Mouse (Mus musculus) urinary bladder, postnatal 36 days (tissue): ENCODE measurements around the gene Gm21972.
A peak's percentile ranks its signal among the peaks of the same experiment; 100 is the strongest.

Experiments
- DNase-seq, 2 experiments: peaks; one replicate each; pipeline ENCODE4 v3.0.0; 2022; ENCODE audit warnings: low spot score in 2 of 2, mixed read lengths in 1 of 2

The Gm21972 gene

DNA sequence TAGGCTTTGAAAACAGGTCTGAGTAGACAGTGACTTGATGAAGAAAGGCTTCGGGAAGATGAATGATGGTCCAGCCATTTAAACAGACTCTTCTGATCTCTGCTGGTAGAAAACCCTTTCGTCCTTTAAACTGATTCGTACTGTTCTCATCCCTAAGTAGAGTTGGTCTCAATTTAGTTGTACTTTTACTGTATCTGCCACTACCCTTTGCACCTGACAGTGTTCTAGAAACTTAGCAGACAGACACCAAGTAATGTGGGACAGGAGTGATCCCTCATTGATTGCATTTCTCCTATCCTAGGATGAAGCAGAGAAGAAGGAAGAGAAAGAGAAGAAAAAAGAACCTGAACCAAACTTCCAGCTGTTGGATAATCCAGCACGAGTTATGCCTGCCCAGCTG, at the start of gene Gm21972:
TSS of gene Gm21972 (plus strand) at position 301 of the 400 bp plus-strand sequence.
- DNase-seq = no peak

GRCm38 (mm10) chr1:86094413-86094812, 39.0 kb upstream of the Gm21972 start:
- DNase-seq = no peak

DNA sequence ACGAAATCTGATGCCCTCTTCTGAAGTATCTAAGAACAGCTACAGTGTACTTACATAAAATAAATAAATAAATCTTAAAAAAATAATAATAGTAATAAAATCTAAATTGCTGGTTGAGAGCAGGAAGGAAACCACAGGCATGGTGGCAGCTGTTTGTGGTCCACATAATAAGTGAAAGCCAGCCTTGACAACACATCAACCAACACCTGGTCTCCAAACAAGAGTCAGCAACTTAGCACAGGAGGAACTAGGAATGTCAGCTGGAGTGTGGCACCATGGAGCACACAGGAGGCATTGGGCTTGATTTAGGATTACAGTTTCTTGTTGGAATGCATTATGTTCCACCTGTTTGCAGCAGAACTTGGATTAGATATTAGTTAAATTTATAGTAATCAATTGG, 28.4 kb upstream of the Gm21972 start:
- no peak for DNase-seq

DNA sequence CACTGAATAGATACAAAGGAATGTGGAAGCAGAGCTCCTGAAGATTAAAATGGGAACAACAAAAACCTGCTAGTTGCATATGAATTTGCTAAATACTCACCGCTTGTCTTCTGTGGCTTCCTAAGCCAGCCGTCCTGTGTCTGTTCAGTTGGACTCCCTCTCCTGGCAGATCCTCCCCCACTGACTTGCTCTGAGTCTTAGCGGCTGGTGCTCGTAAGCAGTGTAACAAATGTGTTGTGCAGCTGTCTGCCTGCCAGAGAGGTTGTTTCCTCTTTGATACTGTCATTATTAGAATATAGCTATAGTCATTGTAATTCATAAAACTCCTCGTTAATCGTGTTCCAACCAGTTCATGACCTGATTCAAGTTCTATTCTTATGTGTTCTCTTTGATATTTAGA, 21.7 kb upstream of the Gm21972 start, which contains the start of gene Htr2b:
TSS of gene Htr2b (minus strand) at position 192 of the 400 bp plus-strand sequence.
- DNase-seq = peak; percentile 18 to 30

GRCm38 (mm10) chr1:86114141-86114540, 19.3 kb upstream of the Gm21972 start:
- no peak for DNase-seq

DNA sequence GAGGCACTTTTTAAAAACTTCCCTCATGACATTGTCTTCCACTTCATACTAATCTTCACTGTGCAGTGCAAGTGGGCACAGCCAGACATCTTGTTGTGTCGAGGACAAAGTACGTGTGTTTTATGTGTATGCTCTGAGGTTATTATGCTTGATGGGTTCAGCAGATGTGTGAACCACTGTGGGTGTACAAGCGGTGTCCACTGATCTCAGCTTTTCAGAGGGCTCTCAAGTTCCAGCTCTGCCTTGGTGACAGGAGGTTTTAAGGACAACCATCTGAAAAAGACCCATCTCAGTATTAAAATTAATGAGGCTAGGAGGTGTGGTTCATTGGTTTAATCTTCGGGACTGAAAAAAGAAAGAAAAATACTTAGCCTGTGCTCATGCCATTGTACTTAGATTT, 13.9 kb upstream of the Gm21972 start:
- DNase-seq = no peak

DNA sequence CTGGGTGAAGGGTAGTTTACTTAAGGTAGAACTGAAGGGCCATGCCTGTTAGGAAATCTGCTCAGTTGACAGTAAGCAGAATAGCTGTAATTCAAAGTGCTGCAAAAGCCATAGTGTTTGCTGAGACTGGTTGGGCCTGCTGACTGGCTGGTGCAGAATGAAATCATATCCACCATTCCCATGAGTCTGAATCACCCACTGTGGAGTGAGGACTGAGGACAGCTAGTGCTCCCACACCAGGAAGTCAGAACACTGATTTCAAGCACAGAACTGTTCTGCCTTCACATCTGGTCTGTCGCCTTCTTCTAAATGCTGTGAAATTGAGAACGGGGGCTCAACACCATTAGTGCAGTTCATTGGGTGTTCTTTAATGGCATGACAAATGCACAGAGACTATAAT, 7.4 kb upstream of the Gm21972 start:
- DNase-seq = no peak

DNA sequence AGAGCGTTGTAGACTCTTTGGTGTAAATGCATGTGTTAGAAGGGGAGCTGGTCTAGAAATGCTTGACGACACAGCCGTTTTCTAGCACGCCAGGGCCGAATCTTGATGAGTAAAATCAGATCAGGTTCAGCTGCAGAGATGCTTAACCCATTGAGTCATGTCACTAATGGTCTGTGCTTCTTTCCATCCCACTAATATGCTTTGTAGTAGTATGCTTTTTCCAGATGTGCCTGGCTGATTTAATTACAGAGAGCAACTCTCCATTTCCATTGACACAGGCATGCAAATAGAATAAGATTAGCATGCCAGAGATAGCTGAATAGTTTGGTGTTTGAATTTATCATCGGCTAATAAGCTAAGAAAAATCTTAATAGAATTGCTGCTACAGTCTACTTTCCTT, 1.9 kb downstream of the Gm21972 start:
- no peak for DNase-seq

GRCm38 (mm10) chr1:86141081-86141480, 7.6 kb downstream of the Gm21972 start:
- DNase-seq = no peak

GRCm38 (mm10) chr1:86143165-86143564, 9.7 kb downstream of the Gm21972 start:
- DNase-seq = no peak

GRCm38 (mm10) chr1:86144001-86144944, 10.8 kb downstream of the Gm21972 start:
- DNase-seq = no peak

DNA sequence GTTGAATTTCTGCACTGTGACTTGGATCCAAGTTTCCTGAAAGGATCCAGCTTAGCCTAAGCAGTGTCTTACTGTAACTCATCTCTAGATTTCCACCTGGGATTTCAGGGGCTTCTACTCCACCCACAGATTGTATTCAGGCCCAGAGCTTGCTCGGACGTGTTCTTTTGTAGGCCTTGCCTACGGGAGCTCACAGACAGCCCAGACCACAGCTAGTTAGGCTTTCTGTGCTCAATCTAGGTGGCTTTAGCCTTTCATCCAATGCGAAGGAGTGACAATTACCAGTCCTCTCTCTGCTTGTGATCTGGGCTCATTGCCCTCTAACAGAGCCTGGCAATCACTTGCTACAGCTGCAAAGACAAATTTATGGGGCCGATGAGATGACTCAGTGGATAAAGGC, 12.9 kb downstream of the Gm21972 start:
- no peak for DNase-seq

GRCm38 (mm10) chr1:86147557-86147956, 14.1 kb downstream of the Gm21972 start:
- peak in 1 of 2 experiments; percentile 12 for DNase-seq

DNA sequence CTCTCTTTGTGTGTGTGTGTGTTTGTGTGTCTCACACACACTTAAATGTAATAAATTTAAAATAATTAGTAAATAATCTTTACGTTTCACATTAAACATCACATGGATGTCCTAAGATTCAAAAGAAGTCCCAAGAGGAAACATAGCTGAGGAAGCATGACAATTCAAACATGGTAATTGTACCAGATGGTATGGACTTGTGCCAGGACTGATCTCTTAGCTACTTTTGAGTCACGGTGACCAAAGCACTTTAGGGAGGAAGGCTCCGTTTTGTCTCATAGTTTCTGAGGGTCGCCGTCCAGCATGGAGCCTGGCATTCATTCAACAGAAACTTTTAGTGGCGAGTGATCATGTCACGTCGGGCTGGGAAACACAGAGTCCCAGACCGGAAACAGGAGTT, 14.7 kb downstream of the Gm21972 start:
- no peak for DNase-seq

- no peak for DNase-seq
These were observed 17.5 kb downstream of the Gm21972 start for GRCm38 (mm10) chr1:86150929-86151328.

DNA sequence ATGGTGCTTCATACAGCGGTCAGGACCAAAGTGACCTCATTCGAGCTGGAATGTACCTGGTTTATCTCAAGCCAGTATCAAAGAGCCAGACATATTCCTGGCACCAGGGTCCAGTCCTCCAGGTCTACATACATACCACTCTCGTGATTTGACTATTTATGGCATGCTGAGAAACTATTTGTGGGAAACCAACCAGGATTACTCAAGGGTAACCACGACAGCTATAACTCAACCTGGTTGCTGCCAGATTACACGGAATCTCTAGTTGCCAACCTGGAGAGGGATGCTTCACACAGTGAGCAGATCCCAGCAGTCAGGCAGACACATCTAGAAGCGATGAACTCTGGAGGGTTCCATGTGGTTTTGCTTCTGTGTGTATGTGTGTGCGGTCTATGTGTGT, 17.9 kb downstream of the Gm21972 start:
- DNase-seq = no peak

DNA sequence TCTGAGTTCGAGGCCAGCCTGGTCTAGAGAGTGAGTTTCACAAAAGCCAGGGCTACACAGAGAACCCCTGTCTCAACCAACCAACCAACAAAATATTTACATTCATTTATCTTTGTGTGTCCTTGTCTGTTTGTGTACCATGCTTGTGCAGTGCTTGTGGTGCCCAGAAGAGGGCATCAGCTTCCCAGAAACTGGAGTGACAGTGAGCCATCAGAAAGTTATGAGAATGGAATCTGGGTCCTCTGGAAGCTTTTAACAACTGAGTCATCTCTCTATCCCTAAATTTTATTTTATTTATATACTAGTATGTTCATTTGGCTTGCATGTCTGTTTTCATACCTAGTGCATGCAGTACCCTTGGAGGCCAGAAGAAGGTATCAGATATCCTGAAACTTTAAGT, 19.2 kb downstream of the Gm21972 start:
- no peak for DNase-seq

DNA sequence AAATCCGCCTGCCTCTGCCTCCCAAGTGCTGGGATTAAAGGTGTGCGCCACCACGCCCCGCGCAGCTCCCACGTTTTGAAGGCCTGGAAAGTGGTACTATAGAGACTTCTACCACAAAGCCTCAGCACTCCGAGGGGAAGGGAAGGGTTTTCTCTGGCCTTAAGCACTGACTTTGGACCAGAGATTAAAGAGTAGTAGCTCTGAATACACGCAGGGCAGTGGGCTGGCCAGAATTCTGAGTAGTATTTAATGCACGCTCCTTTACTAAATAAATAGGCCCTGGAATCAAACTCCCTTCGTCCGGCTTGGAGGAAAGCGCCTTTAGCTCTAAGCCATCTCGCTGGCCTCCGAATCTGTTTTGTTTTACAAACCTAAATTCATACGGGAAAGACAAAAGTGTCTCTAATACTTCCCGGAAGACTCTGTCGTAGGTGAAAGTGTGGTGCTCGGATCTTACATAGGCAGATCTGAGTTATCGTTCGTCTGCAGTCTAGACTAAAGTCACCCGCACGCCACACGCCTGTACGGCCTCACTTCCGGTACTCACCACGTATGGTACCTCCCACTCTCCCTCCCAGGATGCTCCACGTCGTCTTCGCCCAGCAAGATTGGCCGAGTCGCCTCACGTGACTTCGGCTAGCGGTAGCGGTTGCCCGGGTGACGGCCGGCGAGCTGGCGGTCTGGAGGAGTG, 20.8 kb downstream of the Gm21972 start, which contains the start of gene Armc9:
TSS of gene Armc9 (plus strand) at position 648 of the 691 bp plus-strand sequence.
- DNase-seq = peak; percentile 90 to 94

DNA sequence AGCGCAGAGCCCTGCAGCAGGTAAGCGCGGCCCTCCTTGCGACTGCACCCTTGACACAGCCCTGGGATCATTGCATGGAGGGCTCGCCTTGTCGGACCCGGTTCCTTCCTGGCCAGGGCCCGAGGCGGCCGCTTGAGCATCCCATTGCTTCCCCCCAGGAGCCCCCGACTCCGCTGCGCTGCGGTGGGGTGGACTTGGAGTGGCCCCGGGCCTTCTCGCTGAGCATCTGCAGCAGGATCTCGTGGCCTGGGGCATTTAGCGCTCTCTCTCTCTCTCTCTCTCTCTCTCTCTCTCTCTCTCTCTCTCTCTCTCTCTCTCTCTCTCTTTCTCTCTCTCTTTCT, 21.4 kb downstream of the Gm21972 start:
- DNase-seq = no peak

DNA sequence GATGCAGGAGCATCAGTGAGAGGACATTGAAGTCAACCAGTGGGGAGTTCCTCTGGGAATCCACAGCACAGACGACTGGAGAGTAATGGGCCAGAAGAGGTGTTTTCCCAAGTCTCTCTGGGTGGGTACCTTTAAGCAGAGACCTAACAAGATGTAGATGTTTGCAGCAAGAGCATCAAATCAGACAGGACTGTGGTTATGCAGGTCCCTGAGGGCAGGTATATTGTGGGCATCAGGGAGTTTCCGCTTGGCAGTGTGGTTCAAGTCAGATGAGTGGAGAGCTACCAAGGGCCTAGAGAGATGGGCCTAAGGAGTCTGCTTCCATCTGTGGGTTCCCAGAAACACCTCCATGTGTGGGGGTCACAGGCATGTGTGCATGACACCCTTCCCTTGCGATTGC, 22.6 kb downstream of the Gm21972 start:
- DNase-seq = no peak

- DNase-seq = no peak
These were observed 23.2 kb downstream of the Gm21972 start for GRCm38 (mm10) chr1:86156595-86156994.

- no peak for DNase-seq
These were observed 26.6 kb downstream of the Gm21972 start for GRCm38 (mm10) chr1:86160059-86160458.

GRCm38 (mm10) chr1:86160479-86160878, 27.0 kb downstream of the Gm21972 start:
- DNase-seq = no peak
